Mouse (Mus musculus) midbrain, postnatal 0 days (tissue): Measurements from ENCODE around the gene Camkk2. TPM values are rescaled to one million over a fixed set of nuclear protein-coding genes. Genes with fewer than 3 reads are reported as not detected.

Experiments used
- ATAC-seq: fragments of 200-750 bp; cut with Nextera tagmentation; 2 replicates; pipeline ENCODE4 v1.8.0; 2017; ENCODE audit warnings: moderate number of reproducible peaks, mild to moderate bottlenecking, moderate TSS enrichment, moderate library complexity; ENCODE audit not compliant: low FRiP score
- DNase-seq: peaks from one replicate; pipeline ENCODE4 v3.0.0-alpha.2; 2015; ENCODE audit warnings: low spot score
- H3K27ac ChIP-seq: fragments of 300-500 bp; sonication (generic); 2 replicates; pipeline ENCODE4 v1.5.1; 2014; ENCODE audit warnings: low read depth, mild to moderate bottlenecking, low read length, mixed read lengths
- H3K27me3 ChIP-seq: fragments of 300-500 bp; sonication (generic); 2 replicates; pipeline ENCODE4 v1.6.1; 2014; ENCODE audit warnings: low read length, control low read depth, mixed read lengths; ENCODE audit not compliant: insufficient read depth
- H3K36me3 ChIP-seq: fragments of 300-500 bp; sonication (generic); 2 replicates; pipeline ENCODE4 v1.6.1; 2014; ENCODE audit warnings: low read length, control low read depth, mixed read lengths; ENCODE audit not compliant: insufficient read depth
- H3K4me1 ChIP-seq: fragments of 300-500 bp; sonication (generic); 2 replicates; pipeline ENCODE4 v1.6.1; 2014; ENCODE audit warnings: mild to moderate bottlenecking, control low read depth, antibody characterized with exemption, low read length, mixed read lengths; ENCODE audit not compliant: insufficient read depth
- H3K4me2 ChIP-seq: fragments of 300-500 bp; sonication (generic); 2 replicates; pipeline ENCODE4 v1.6.1; 2014; ENCODE audit warnings: low read depth, mild to moderate bottlenecking, low read length, mixed read lengths; ENCODE audit not compliant: poor library complexity, severe bottlenecking
- H3K4me3 ChIP-seq: fragments of 300-500 bp; sonication (generic); 2 replicates; pipeline ENCODE4 v1.5.1; 2014; ENCODE audit warnings: low read depth, mild to moderate bottlenecking, low read length, moderate library complexity
- H3K9ac ChIP-seq: fragments of 300-500 bp; sonication (generic); replicated peaks from 2 replicates; pipeline ENCODE4 v1.6.1; 2014; ENCODE audit warnings: mild to moderate bottlenecking, low read length, moderate library complexity, mixed read lengths; ENCODE audit not compliant: poor library complexity, severe bottlenecking
- H3K9me3 ChIP-seq: fragments of 300-500 bp; sonication (generic); 2 replicates; pipeline ENCODE4 v1.6.1; 2016; ENCODE audit warnings: low read length, control low read depth
- CTCF ChIP-seq: IDR thresholded peaks from 2 replicates; pipeline ENCODE4 v1.5.1; 2016; ENCODE audit warnings: antibody characterized with exemption, mild to moderate bottlenecking
- WGBS: fragments of 180-500 bp; shearing (Covaris S2); extraction: QIAGEN DNeasy Blood & Tissue Kit; methylation state at CpG from one replicate; pipeline ENCODE4 v1.1.7; 2014; 5-methylcytosine and 5-hydroxymethylcytosine counted together
- polyA plus RNA-seq: library from polyadenylated mRNA; unstranded; fragments of >200 nt; fragmentation: Nextera tagmentation; extraction: Ambion mirVana; gene quantifications from 2 replicates; pipeline ENCODE4 v1.2.1, GENCODE M21; 2015
- total RNA-seq: library from RNA; depleted of rRNA; stranded (reverse); fragments of >200 nt; gene quantifications from 2 replicates; pipeline ENCODE4 v1.2.3, GENCODE M21; 2014

The Camkk2 gene
- total and polyA plus RNA-seq, 2 experiments from 2014 or later, result 66.8 to 70.5 TPM

DNA sequence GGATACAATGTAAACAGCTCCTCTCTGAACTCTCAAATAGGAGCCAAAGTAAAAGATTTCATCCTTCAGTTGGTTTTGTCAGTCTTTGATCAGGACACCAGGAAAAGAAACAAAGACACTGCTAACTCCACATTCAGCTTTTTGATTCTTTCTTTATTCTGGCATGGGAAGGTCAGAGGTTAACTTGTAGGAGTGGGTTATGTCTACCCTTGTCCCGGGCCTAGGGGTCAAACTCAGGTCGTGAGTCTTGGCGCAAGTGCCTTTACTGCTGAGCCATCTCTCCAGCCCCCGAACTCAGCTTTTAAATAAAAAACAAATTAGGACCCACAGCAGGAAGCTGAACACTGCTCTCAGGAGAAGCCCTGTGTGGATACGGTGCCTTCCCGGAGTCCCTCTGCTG, 23.1 kb downstream of the Camkk2 start:
- DNase-seq, result no peak
- no peak overlapping the region for H3K27ac ChIP-seq
- H3K4me1 ChIP-seq, result no peaks in the 10 kb centered on the region
- no peak for TF ChIP-seq CTCF
- 59% methylated on average over 6 of the region's 6 CpGs for WGBS
- no peak for ATAC-seq
- H3K9me3 ChIP-seq, result no peaks in the 10 kb centered on the region
- H3K27me3 ChIP-seq, result no peaks in the 10 kb centered on the region
- H3K36me3 ChIP-seq, result peaks cover 35% of the 10 kb centered on the region
- no peak overlapping the region for H3K4me2 ChIP-seq
- no peak overlapping the region for H3K9ac ChIP-seq
- no peak overlapping the region for H3K4me3 ChIP-seq

DNA sequence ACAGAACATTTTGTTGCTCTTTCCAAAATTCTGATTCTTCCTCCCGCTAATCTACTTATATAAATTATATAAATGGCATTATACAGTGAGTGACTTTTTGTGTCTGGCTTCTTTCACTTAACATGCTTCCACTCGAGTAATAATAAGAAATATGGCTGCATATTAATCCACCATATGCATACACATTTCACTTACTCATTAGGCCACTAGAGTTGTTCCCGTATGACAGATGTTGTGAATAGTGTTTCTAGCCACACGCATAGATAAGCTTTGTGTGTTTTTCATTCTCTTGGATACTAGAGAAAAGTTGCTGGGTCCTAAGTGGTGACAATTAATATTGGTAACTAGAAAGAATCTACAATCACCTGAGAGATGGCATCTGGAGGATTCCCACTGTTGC, 23.6 kb downstream of the Camkk2 start:
- H3K27me3 ChIP-seq, result no peaks in the 10 kb centered on the region
- no peaks in the 10 kb centered on the region for H3K4me1 ChIP-seq
- peaks cover 35% of the 10 kb centered on the region for H3K36me3 ChIP-seq
- H3K9ac ChIP-seq, result no peak overlapping the region
- no peak overlapping the region for H3K27ac ChIP-seq
- no peaks in the 10 kb centered on the region for H3K9me3 ChIP-seq
- 97% methylated on average over 4 of the region's 4 CpGs for WGBS
- H3K4me3 ChIP-seq, result no peak overlapping the region
- no peak for ATAC-seq
- no peak for DNase-seq
- TF ChIP-seq CTCF, result no peak
- H3K4me2 ChIP-seq, result no peak overlapping the region

DNA sequence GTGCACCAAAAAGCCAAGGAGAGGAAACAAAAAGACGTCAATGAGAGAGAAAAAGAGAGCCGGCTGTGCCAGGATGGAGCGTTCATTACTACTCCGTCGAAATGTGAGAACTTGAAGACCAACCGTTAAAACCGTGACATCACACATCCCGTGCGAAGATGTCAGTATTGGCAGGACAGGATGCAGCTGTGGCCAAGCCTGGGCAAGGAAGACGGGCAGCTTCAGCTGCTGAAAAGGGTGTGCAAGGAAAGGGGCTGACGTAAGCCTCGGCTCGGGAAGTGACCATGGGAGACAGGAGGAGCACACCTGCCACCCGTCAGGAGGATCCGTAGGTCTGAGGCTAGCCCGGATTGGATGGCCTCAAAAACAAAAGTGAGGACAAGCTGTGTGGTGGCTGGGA, 24.7 kb downstream of the Camkk2 start:
- ATAC-seq (no peak), DNase-seq (no peak)
- Histone ChIP-seq H3K4me1 (no peaks in the 10 kb centered on the region), H3K36me3 (peaks cover 35% of the 10 kb centered on the region), H3K4me2 (no peak overlapping the region), H3K4me3 (no peak overlapping the region), H3K27ac (no peak overlapping the region), H3K27me3 (no peaks in the 10 kb centered on the region), H3K9me3 (no peaks in the 10 kb centered on the region), H3K9ac (no peak overlapping the region)
- WGBS, result 93% methylated on average over 16 of the region's 16 CpGs
- TF ChIP-seq CTCF, result no peak

DNA sequence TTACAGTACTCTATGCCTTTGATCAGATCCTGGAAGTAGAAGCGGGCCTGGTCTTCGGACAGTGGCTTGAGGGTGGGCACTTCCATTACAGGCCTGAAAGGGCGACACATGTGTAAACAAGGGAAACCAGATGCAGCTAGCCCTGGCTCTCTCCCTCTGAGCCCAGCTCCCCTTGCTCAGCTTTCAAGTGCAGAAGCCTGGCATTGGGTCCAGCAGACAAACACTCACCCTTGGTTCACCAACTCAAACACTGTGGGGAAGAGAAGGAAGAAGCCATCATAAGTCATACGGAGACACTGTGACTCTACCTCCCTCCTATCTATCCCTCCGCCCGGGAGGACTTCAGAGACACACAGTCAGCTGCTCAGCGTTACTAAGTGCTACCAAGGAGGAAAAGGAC, 31.3 kb downstream of the Camkk2 start:
- ATAC-seq (no peak), DNase-seq (no peak)
- no peak overlapping the region for H3K9ac ChIP-seq
- no peak for TF ChIP-seq CTCF
- no peaks in the 10 kb centered on the region for H3K9me3 ChIP-seq
- WGBS, result 84% methylated on average over 7 of the region's 7 CpGs
- H3K36me3 ChIP-seq, result peaks cover 43% of the 10 kb centered on the region
- no peak overlapping the region for H3K27ac ChIP-seq
- no peaks in the 10 kb centered on the region for H3K27me3 ChIP-seq
- no peak overlapping the region for H3K4me3 ChIP-seq
- no peaks in the 10 kb centered on the region for H3K4me1 ChIP-seq
- H3K4me2 ChIP-seq, result no peak overlapping the region

DNA sequence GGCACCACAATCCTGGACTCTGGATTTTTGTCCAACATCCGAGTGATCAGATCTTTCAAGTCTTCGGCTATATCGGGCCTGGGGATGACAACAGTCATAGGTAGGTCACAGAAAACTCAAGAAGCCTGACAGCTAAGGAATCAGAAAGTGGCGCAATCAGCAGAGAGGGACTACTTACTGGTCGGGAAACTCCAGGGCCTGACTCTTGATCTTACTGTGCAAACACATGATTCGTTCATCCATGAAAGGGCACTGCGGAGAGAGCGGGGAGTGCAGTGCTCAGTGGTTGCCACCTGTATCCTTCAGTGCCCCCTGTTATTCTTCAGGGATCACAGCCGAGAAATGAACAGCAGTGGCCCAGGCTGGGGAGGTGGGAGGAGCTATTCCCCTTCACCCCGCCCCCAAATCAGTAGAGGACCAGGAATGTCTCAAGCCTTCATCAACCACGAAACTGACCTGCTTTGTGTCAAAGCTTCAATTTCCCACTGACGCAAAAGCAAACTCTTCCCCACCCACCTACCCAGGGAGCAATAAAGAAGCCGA, 35.3 kb downstream of the Camkk2 start:
- WGBS, result 82% methylated on average over 13 of the region's 13 CpGs

DNA sequence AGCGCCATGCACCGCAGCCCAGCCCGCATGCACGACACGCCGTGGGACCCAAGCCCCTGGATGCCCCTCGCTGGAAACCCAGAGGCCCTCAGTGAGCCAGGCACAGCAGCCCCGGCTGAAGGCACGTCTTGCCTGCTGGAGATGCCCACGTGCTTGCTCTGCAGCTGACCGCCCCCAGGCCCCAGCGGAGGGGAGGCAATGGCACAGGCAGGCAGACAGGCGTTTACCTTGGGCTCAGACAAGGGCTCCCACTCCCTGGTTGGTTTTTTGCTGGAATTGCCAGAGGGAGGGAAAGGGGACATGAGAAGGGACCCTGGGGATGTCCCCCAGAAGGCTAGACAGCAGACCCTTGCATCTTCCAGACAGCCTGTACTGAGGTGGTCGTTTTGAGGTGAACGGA, 42.4 kb downstream of the Camkk2 start:
- no peak overlapping the region for H3K9ac ChIP-seq
- 92% methylated on average over 15 of the region's 15 CpGs for WGBS
- H3K27ac ChIP-seq, result no peak overlapping the region
- peaks cover 36% of the 10 kb centered on the region for H3K36me3 ChIP-seq
- no peak overlapping the region for H3K4me2 ChIP-seq
- DNase-seq (no peak), ATAC-seq (no peak)
- TF ChIP-seq CTCF, result no peak
- no peak overlapping the region for H3K4me3 ChIP-seq
- 0 out of 2 replicates have a peak, but pooled peaks cover 3% of the 10 kb centered on the region for H3K4me1 ChIP-seq
- H3K9me3 ChIP-seq, result no peaks in the 10 kb centered on the region
- H3K27me3 ChIP-seq, result no peaks in the 10 kb centered on the region

More for the DNA sequence above, 35.3 kb downstream of the Camkk2 start:
- no peak overlapping the region for H3K9ac ChIP-seq
- no peaks in the 10 kb centered on the region for H3K4me1 ChIP-seq
- ATAC-seq (no peak), DNase-seq (no peak)
- no peak overlapping the region for H3K27ac ChIP-seq
- no peak overlapping the region for H3K4me2 ChIP-seq
- no peak for TF ChIP-seq CTCF
- H3K27me3 ChIP-seq, result no peaks in the 10 kb centered on the region
- no peaks in the 10 kb centered on the region for H3K9me3 ChIP-seq
- H3K36me3 ChIP-seq, result peaks cover 61% of the 10 kb centered on the region
- H3K4me3 ChIP-seq, result no peak overlapping the region
